Mouse (Mus musculus) naive thymus-derived CD4-positive, alpha-beta T cell, adult 2 months (primary cell): ENCODE data around the gene Lcp1.

Experiments used
- DNase-seq: peaks from one replicate; pipeline ENCODE4 v3.0.0-alpha.2; 2011; ENCODE audit warnings: low read depth

Gene Lcp1

DNA sequence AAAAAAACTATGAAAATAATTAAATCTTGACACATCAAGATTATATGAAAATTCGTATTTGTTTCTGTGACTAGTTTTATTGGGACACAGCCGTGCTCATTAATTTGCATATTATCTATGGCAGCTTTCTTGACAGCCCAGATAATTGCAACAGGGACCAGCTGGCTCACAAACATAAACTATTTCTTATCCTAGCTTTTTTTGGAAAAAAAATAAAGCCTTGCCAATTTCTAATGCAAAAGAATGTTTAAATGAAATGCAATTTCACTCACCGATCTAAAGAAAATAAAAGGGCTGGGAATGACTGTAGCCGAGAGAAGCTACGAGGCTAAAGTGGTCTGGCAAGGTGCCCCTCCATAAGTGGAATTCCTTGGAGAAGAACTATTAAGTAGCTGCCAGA lies 149.5 kb downstream of the Lcp1 start:
- DNase-seq = no peak
